In the genomic region with DNA sequence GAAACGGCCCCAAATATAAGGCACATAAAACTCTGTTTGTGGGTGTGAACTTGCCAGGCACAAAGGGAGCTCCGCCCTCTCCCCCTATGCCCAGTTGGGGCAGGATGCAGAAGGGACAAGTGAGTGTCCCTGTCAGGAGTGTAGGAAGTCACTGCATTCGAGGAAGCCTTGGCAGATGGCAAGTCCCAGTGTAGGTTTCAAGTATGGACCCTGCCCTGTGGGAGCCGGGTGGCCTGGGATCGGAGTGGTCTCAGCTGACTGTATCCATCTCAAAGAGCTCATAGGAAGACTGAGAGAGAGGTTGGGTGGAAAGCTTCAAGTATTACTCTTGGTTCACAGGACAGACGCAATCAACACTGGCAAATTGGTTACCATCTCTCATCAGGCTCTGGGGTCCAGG, we compare ENCODE assay signal across 13 mouse cellular contexts. TPM values are rescaled to one million over a fixed set of nuclear protein-coding genes. Genes with fewer than 3 reads are reported as not detected.
DNase-seq lines count a peak whose midpoint lies in the region; ATAC-seq lines count a peak whose summit lies in the region.
"Had no signal": no experiment of that assay in that cellular context is flagged by ENCODE, and none has a peak within 500 bp of the region (broad histone marks: within the 10 kb centered on the region; RNA-seq: fewer than 3 reads in every experiment).

No protein-coding gene starts in this region.

- no peaks in the 10 kb centered on the region for H3K27me3 ChIP-seq in heart, embryonic 16.5 days (ENCODE audit: control insufficient read depth, insufficient read depth, low read length)
- H3K27me3 ChIP-seq in hindbrain, embryonic 10.5 days (ENCODE audit: insufficient read depth, poor library complexity, severe bottlenecking) = no peaks in the 10 kb centered on the region
- peaks cover 11% of the 10 kb centered on the region; the same call in 1 of the 2 replicates for H3K27me3 ChIP-seq in limb, embryonic 15.5 days

- H3K4me2 ChIP-seq in heart, embryonic 16.5 days (ENCODE audit: low read depth, low read length) = no peak overlapping the region
- no peak overlapping the region for H3K4me2 ChIP-seq in limb, embryonic 15.5 days
- H3K4me2 ChIP-seq: lung, embryonic 15.5 days had no signal

- H3K36me3 ChIP-seq in heart, embryonic 16.5 days (ENCODE audit: control insufficient read depth, insufficient read depth) = no peaks in the 10 kb centered on the region
- no peaks in the 10 kb centered on the region for H3K36me3 ChIP-seq in hindbrain, embryonic 10.5 days
- H3K36me3 ChIP-seq in limb, embryonic 15.5 days = no peaks in the 10 kb centered on the region
- H3K36me3 ChIP-seq: lung, embryonic 15.5 days had no signal

- H3K27ac ChIP-seq in heart, embryonic 16.5 days (ENCODE audit: low read length) = 0 out of 2 replicates have a peak overlapping the region, but pooled peaks have one; percentile 0
- peak overlapping the region; percentile 97 for H3K27ac ChIP-seq in hindbrain, embryonic 10.5 days
- H3K27ac ChIP-seq in limb, embryonic 15.5 days = peak overlapping the region; percentile 17; the same call in 1 of the 2 replicates
- H3K27ac ChIP-seq: lung, embryonic 15.5 days had no signal

- H3K9me3 ChIP-seq in heart, embryonic 16.5 days (replicated peaks; ENCODE audit: control insufficient read depth, low read length) = no peaks in the 10 kb centered on the region
- 0 out of 2 replicates have a peak, but pooled peaks cover 3% of the 10 kb centered on the region for H3K9me3 ChIP-seq in hindbrain, embryonic 10.5 days
- no peaks in the 10 kb centered on the region for H3K9me3 ChIP-seq in limb, embryonic 15.5 days
- H3K9me3 ChIP-seq: lung, embryonic 15.5 days had no signal

- no peak overlapping the region for H3K9ac ChIP-seq in heart, embryonic 16.5 days (ENCODE audit: low read length)
- H3K9ac ChIP-seq in limb, embryonic 15.5 days = no peak overlapping the region
- H3K9ac ChIP-seq: lung, embryonic 15.5 days had no signal

- peaks cover 23% of the 10 kb centered on the region for H3K4me1 ChIP-seq in heart, embryonic 16.5 days (ENCODE audit: control insufficient read depth, insufficient read depth, low read length)
- peaks cover 89% of the 10 kb centered on the region for H3K4me1 ChIP-seq in hindbrain, embryonic 10.5 days (replicated peaks)
- H3K4me1 ChIP-seq in limb, embryonic 15.5 days = peaks cover 31% of the 10 kb centered on the region

- no peak for DNase-seq in heart, adult 18-20 months
- DNase-seq in hindbrain, embryonic 10.5 days (ENCODE audit: low spot score) = peak; percentile 38
- DNase-seq in retina, embryonic 14.5 days (ENCODE audit: low spot score) = peak; percentile 57
- no peak for DNase-seq in thymus, postnatal 25 days
- no peak for DNase-seq in gastrocnemius, postnatal 4 days (ENCODE audit: low spot score in 2 of 2)

- no peak overlapping the region for H3K4me3 ChIP-seq in heart, embryonic 16.5 days (ENCODE audit: low read length)
- H3K4me3 ChIP-seq in hindbrain, embryonic 10.5 days = no peak overlapping the region
- no peak overlapping the region for H3K4me3 ChIP-seq in limb, embryonic 15.5 days
- H3K4me3 ChIP-seq: lung, embryonic 15.5 days had no signal

- no peak for ATAC-seq in heart, embryonic 16.5 days (replicated peaks; ENCODE audit: extremely low read depth, insufficient read depth, low FRiP score)
- ATAC-seq in limb, embryonic 15.5 days (ENCODE audit: insufficient number of reproducible peaks, low FRiP score, low TSS enrichment, low read depth) = no peak
- ATAC-seq in erythroid progenitor cell, adult 5-6 weeks (replicated peaks; ENCODE audit: low FRiP score, poor library complexity, severe bottlenecking) = no peak
- ATAC-seq: intestine, postnatal 0 days had no signal

- WGBS in heart, embryonic 16.5 days = 78% methylated on average over 6 of the region's 6 CpGs
- WGBS in hindbrain, embryonic 10.5 days = 61% methylated on average over 6 of the region's 6 CpGs
- WGBS in limb, embryonic 15.5 days = 55% methylated on average over 6 of the region's 6 CpGs

RNA-seq across cellular contexts. Expression of gene Ccdc182, which starts 17.9 kb away (rescaled TPM):
- polyA plus RNA-seq in heart, embryonic 16.5 days (2015; fragmentation: Nextera tagmentation; extraction: Ambion mirVana) = not detected in 2 replicates
- not detected for total RNA-seq in heart, adult 18-20 months (2021)
- polyA plus RNA-seq in hindbrain, embryonic 10.5 days (2016; fragmentation: Nextera tagmentation; extraction: Ambion mirVana) = 7.9 and 11.8 TPM in 2 replicates
- not detected in 2 replicates for polyA plus RNA-seq in limb, embryonic 15.5 days (2015; fragmentation: Nextera tagmentation; extraction: Ambion mirVana)
- not detected in 2 replicates for total RNA-seq in erythroid progenitor cell, adult 5-6 weeks (2015; ENCODE audit: low replicate concordance)
- not detected in 2 replicates for total RNA-seq in erythroid progenitor cell, adult 5-6 weeks (2017; ENCODE audit: low replicate concordance)
- not detected for total RNA-seq in gastrocnemius, postnatal 4 days (2021)
- total RNA-seq: granulocyte monocyte progenitor cell, adult 5-6 weeks; left cerebral cortex, postnatal 25 days had no signal
- polyA plus RNA-seq: C2C12; intestine, postnatal 0 days had no signal

Comparison
In these comparisons a context has a peak if more than half of its experiments do, and no peak if none do; other contexts are left out.
1. H3K27ac ChIP-seq: peak in every context shown above with its lines; median percentile 97 in hindbrain, embryonic 10.5 days; 17 in limb, embryonic 15.5 days; 0 in heart, embryonic 16.5 days.
2. DNase-seq: peak in hindbrain, embryonic 10.5 days (single experiment) and retina, embryonic 14.5 days (single experiment); none in heart, adult 18-20 months (0 of 2), thymus, postnatal 25 days (single experiment) and gastrocnemius, postnatal 4 days (0 of 2).